Mouse (Mus musculus): ENCODE data around the gene Sh3bp1. TPM values are rescaled to one million over a fixed set of nuclear protein-coding genes. Genes with fewer than 3 reads are reported as not detected.

Gene Sh3bp1
- polyA plus RNA-seq, 1 experiment from 2014 or later = 2.9 TPM

GRCm38 (mm10) chr15:78937311-78937710 lies 37.7 kb downstream of the Sh3bp1 start:
- peaks cover 11% of the 10 kb centered on the region for H3K4me1 ChIP-seq (ENCODE audit: control insufficient read depth, insufficient read depth, low read length)
- ATAC-seq (ENCODE audit: low FRiP score, low TSS enrichment) (no peak), DNase-seq (no peak)
- no peaks in the 10 kb centered on the region for H3K27me3 ChIP-seq (ENCODE audit: control insufficient read depth, insufficient read depth, low read length)
- H3K9me3 ChIP-seq (ENCODE audit: control insufficient read depth, low read length) = no peaks in the 10 kb centered on the region
- no peak overlapping the region for H3K9ac ChIP-seq (replicated peaks; ENCODE audit: low read length)
- H3K4me3 ChIP-seq (replicated peaks; ENCODE audit: low read depth, low read length) = no peak overlapping the region
- no peak overlapping the region for H3K4me2 ChIP-seq (ENCODE audit: low read length)
- no peak overlapping the region for H3K27ac ChIP-seq (replicated peaks; ENCODE audit: low read depth, low read length)
- H3K36me3 ChIP-seq (ENCODE audit: control insufficient read depth, insufficient read depth, low read length) = peaks cover 51% of the 10 kb centered on the region
- WGBS = 79% methylated on average over 10 of the region's 10 CpGs

GRCm38 (mm10) chr15:78937963-78938362 lies 38.4 kb downstream of the Sh3bp1 start:
- ATAC-seq (ENCODE audit: low FRiP score, low TSS enrichment) (no peak), DNase-seq (no peak)
- Histone ChIP-seq H3K4me2 (ENCODE audit: low read length) (no peak overlapping the region), H3K4me3 (replicated peaks; ENCODE audit: low read depth, low read length) (no peak overlapping the region), H3K27me3 (ENCODE audit: control insufficient read depth, insufficient read depth, low read length) (no peaks in the 10 kb centered on the region), H3K27ac (replicated peaks; ENCODE audit: low read depth, low read length) (no peak overlapping the region), H3K9ac (replicated peaks; ENCODE audit: low read length) (no peak overlapping the region), H3K4me1 (ENCODE audit: control insufficient read depth, insufficient read depth, low read length) (peaks cover 14% of the 10 kb centered on the region), H3K36me3 (ENCODE audit: control insufficient read depth, insufficient read depth, low read length) (peaks cover 51% of the 10 kb centered on the region), H3K9me3 (ENCODE audit: control insufficient read depth, low read length) (no peaks in the 10 kb centered on the region)
- WGBS = 77% methylated on average over 2 of the region's 2 CpGs

GRCm38 (mm10) chr15:78940325-78940724 lies 40.8 kb downstream of the Sh3bp1 start:
- Histone ChIP-seq H3K27me3 (ENCODE audit: control insufficient read depth, insufficient read depth, low read length) (no peaks in the 10 kb centered on the region), H3K4me1 (ENCODE audit: control insufficient read depth, insufficient read depth, low read length) (peaks cover 14% of the 10 kb centered on the region), H3K9ac (replicated peaks; ENCODE audit: low read length) (no peak overlapping the region), H3K9me3 (ENCODE audit: control insufficient read depth, low read length) (no peaks in the 10 kb centered on the region), H3K27ac (replicated peaks; ENCODE audit: low read depth, low read length) (no peak overlapping the region), H3K4me2 (ENCODE audit: low read length) (no peak overlapping the region), H3K4me3 (replicated peaks; ENCODE audit: low read depth, low read length) (no peak overlapping the region), H3K36me3 (ENCODE audit: control insufficient read depth, insufficient read depth, low read length) (peaks cover 51% of the 10 kb centered on the region)
- WGBS = 93% methylated on average over 13 of the region's 13 CpGs
- DNase-seq = no peak
- no peak for ATAC-seq (ENCODE audit: low FRiP score, low TSS enrichment)

GRCm38 (mm10) chr15:78942663-78943062 lies 43.1 kb downstream of the Sh3bp1 start:
- H3K4me2 ChIP-seq (ENCODE audit: low read length) = peak overlapping the region; percentile 46
- H3K4me3 ChIP-seq (replicated peaks; ENCODE audit: low read depth, low read length) = peak overlapping the region; percentile 16; the same call in 1 of the 2 replicates
- H3K36me3 ChIP-seq (ENCODE audit: control insufficient read depth, insufficient read depth, low read length) = peaks cover 40% of the 10 kb centered on the region
- no peaks in the 10 kb centered on the region for H3K27me3 ChIP-seq (ENCODE audit: control insufficient read depth, insufficient read depth, low read length)
- peak overlapping the region; percentile 53; the same call in 1 of the 2 replicates for H3K9ac ChIP-seq (replicated peaks; ENCODE audit: low read length)
- H3K9me3 ChIP-seq (ENCODE audit: control insufficient read depth, low read length) = no peaks in the 10 kb centered on the region
- H3K27ac ChIP-seq (replicated peaks; ENCODE audit: low read depth, low read length) = peak overlapping the region; percentile 72
- peaks cover 6% of the 10 kb centered on the region; the same call in 1 of the 2 replicates for H3K4me1 ChIP-seq (ENCODE audit: control insufficient read depth, insufficient read depth, low read length)
- 3% methylated on average over 9 of the region's 9 CpGs for WGBS
- DNase-seq (peak; percentile 91), ATAC-seq (ENCODE audit: low FRiP score, low TSS enrichment) (peak; percentile 55; the same call in 1 of the 2 replicates)

- H3K27me3 ChIP-seq (ENCODE audit: control insufficient read depth, insufficient read depth, low read length) = no peaks in the 10 kb centered on the region
- no peaks in the 10 kb centered on the region for H3K9me3 ChIP-seq (ENCODE audit: control insufficient read depth, low read length)
- H3K4me2 ChIP-seq (ENCODE audit: low read length) = no peak overlapping the region
- peaks cover 17% of the 10 kb centered on the region for H3K4me1 ChIP-seq (ENCODE audit: control insufficient read depth, insufficient read depth, low read length)
- peaks cover 5% of the 10 kb centered on the region for H3K36me3 ChIP-seq (ENCODE audit: control insufficient read depth, insufficient read depth, low read length)
- no peak overlapping the region for H3K9ac ChIP-seq (replicated peaks; ENCODE audit: low read length)
- DNase-seq (peak; percentile 17), ATAC-seq (ENCODE audit: low FRiP score, low TSS enrichment) (no peak)
- 76% methylated on average over 7 of the region's 7 CpGs for WGBS
- H3K4me3 ChIP-seq (replicated peaks; ENCODE audit: low read depth, low read length) = no peak overlapping the region
- no peak overlapping the region for H3K27ac ChIP-seq (replicated peaks; ENCODE audit: low read depth, low read length)
These were observed 46.7 kb downstream of the Sh3bp1 start for GRCm38 (mm10) chr15:78946232-78946631.

GRCm38 (mm10) chr15:78947657-78948056 lies 48.1 kb downstream of the Sh3bp1 start, which contains the start of gene Triobp:
TSS of gene Triobp (plus strand) at chr15:78947724.
- Histone ChIP-seq H3K4me3 (replicated peaks; ENCODE audit: low read depth, low read length) (peak within 1 kb of the TSS; percentile 57), H3K9me3 (ENCODE audit: control insufficient read depth, low read length) (no peaks in the 10 kb centered on the region), H3K4me1 (ENCODE audit: control insufficient read depth, insufficient read depth, low read length) (peaks cover 14% of the 10 kb centered on the region), H3K9ac (replicated peaks; ENCODE audit: low read length) (peak within 1 kb of the TSS; percentile 71), H3K27me3 (ENCODE audit: control insufficient read depth, insufficient read depth, low read length) (no peaks in the 10 kb centered on the region), H3K27ac (replicated peaks; ENCODE audit: low read depth, low read length) (peak within 1 kb of the TSS; percentile 72), H3K4me2 (ENCODE audit: low read length) (peak within 1 kb of the TSS; percentile 65), H3K36me3 (ENCODE audit: control insufficient read depth, insufficient read depth, low read length) (peaks cover 14% of the 10 kb centered on the region)
- peak; percentile 96 for ATAC-seq (ENCODE audit: low FRiP score, low TSS enrichment)
- DNase-seq = peak; percentile 96
- WGBS = 1% methylated on average over 24 of the region's 24 CpGs

- peak overlapping the region; percentile 71 for H3K9ac ChIP-seq (replicated peaks; ENCODE audit: low read length)
- H3K4me3 ChIP-seq (replicated peaks; ENCODE audit: low read depth, low read length) = peak overlapping the region; percentile 57
- H3K4me1 ChIP-seq (ENCODE audit: control insufficient read depth, insufficient read depth, low read length) = peaks cover 14% of the 10 kb centered on the region
- no peaks in the 10 kb centered on the region for H3K9me3 ChIP-seq (ENCODE audit: control insufficient read depth, low read length)
- peak overlapping the region; percentile 65 for H3K4me2 ChIP-seq (ENCODE audit: low read length)
- ATAC-seq (ENCODE audit: low FRiP score, low TSS enrichment) (peak; percentile 61; the same call in 1 of the 2 replicates), DNase-seq (no peak)
- WGBS = 2% methylated on average over 11 of the region's 11 CpGs
- H3K27ac ChIP-seq (replicated peaks; ENCODE audit: low read depth, low read length) = peak overlapping the region; percentile 72
- no peaks in the 10 kb centered on the region for H3K27me3 ChIP-seq (ENCODE audit: control insufficient read depth, insufficient read depth, low read length)
- H3K36me3 ChIP-seq (ENCODE audit: control insufficient read depth, insufficient read depth, low read length) = peaks cover 17% of the 10 kb centered on the region
These were observed 48.7 kb downstream of the Sh3bp1 start for GRCm38 (mm10) chr15:78948152-78948725.

- Histone ChIP-seq H3K36me3 (ENCODE audit: control insufficient read depth, insufficient read depth, low read length) (peaks cover 21% of the 10 kb centered on the region), H3K9ac (replicated peaks; ENCODE audit: low read length) (no peak overlapping the region), H3K4me2 (ENCODE audit: low read length) (peak overlapping the region; percentile 65), H3K4me3 (replicated peaks; ENCODE audit: low read depth, low read length) (peak overlapping the region; percentile 57), H3K9me3 (ENCODE audit: control insufficient read depth, low read length) (no peaks in the 10 kb centered on the region), H3K27ac (replicated peaks; ENCODE audit: low read depth, low read length) (no peak overlapping the region), H3K4me1 (ENCODE audit: control insufficient read depth, insufficient read depth, low read length) (peaks cover 14% of the 10 kb centered on the region), H3K27me3 (ENCODE audit: control insufficient read depth, insufficient read depth, low read length) (no peaks in the 10 kb centered on the region)
- DNase-seq (no peak), ATAC-seq (ENCODE audit: low FRiP score, low TSS enrichment) (no peak)
- WGBS = 98% methylated on average over 3 of the region's 3 CpGs
These were observed 49.3 kb downstream of the Sh3bp1 start for GRCm38 (mm10) chr15:78948883-78949282.

GRCm38 (mm10) chr15:78955663-78956062 lies 56.1 kb downstream of the Sh3bp1 start:
- no peak overlapping the region for H3K4me3 ChIP-seq (replicated peaks; ENCODE audit: low read depth, low read length)
- no peaks in the 10 kb centered on the region for H3K4me1 ChIP-seq (ENCODE audit: control insufficient read depth, insufficient read depth, low read length)
- H3K4me2 ChIP-seq (ENCODE audit: low read length) = no peak overlapping the region
- no peak overlapping the region for H3K27ac ChIP-seq (replicated peaks; ENCODE audit: low read depth, low read length)
- no peaks in the 10 kb centered on the region for H3K27me3 ChIP-seq (ENCODE audit: control insufficient read depth, insufficient read depth, low read length)
- no peak overlapping the region for H3K9ac ChIP-seq (replicated peaks; ENCODE audit: low read length)
- ATAC-seq (ENCODE audit: low FRiP score, low TSS enrichment) = no peak
- WGBS = 76% methylated on average over 3 of the region's 3 CpGs
- peaks cover 67% of the 10 kb centered on the region for H3K36me3 ChIP-seq (ENCODE audit: control insufficient read depth, insufficient read depth, low read length)
- no peak for DNase-seq
- no peaks in the 10 kb centered on the region for H3K9me3 ChIP-seq (ENCODE audit: control insufficient read depth, low read length)

All from midbrain, embryonic 14.5 days (tissue).